Mouse (Mus musculus): ENCODE measurements around the gene Tti1. TPM values are rescaled to one million over a fixed set of nuclear protein-coding genes. Genes with fewer than 3 reads are reported as not detected.

The Tti1 gene
- polyA plus RNA-seq, 1 experiment = not detected

- WGBS = 64% methylated on average over 6 of the region's 6 CpGs
- Histone ChIP-seq H3K4me1 (ENCODE audit: control insufficient read depth, insufficient read depth, low read length) (peaks cover 10% of the 10 kb centered on the region), H3K4me3 (ENCODE audit: insufficient read depth, low read depth, low read length) (no peak overlapping the region), H3K27ac (ENCODE audit: insufficient read depth, low read depth, low read length) (no peak overlapping the region)
- TF ChIP-seq POLR2A (IDR thresholded peaks at IDR 0.05; ENCODE audit: insufficient read depth, low read depth, low read length) (no peak), CTCF (IDR thresholded peaks at IDR 0.05; ENCODE audit: insufficient read depth, low read depth, low read length) (no peak)
These were observed 58.1 kb downstream of the Tti1 start for GRCm38 (mm10) chr2:157970124-157970523.

DNA sequence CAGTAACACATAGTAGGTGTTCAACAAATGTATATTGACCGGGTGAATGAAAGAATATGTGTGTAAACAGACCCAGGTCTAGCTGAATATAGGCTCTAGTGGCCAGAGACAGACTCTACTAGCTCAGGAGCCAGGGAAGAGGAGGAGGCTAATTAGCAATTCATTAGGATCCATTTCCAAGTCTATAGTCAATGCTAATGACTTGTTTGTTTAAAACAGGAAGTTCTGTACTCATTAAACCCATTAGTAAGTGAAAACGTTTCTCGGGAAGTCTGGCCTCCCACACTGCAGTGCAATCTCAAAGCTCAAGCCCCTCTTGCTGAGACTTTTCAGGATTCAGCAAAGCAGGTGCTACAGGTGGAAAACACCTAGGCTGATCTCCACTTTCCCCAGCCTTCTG is 60.4 kb downstream of the Tti1 start:
- H3K4me3 ChIP-seq (ENCODE audit: insufficient read depth, low read depth, low read length) = no peak overlapping the region
- 18% methylated on average over 3 of the region's 3 CpGs for WGBS
- TF ChIP-seq CTCF (IDR thresholded peaks at IDR 0.05; ENCODE audit: insufficient read depth, low read depth, low read length) (no peak), POLR2A (IDR thresholded peaks at IDR 0.05; ENCODE audit: insufficient read depth, low read depth, low read length) (no peak)
- no peak overlapping the region for H3K27ac ChIP-seq (ENCODE audit: insufficient read depth, low read depth, low read length)
- peaks cover 4% of the 10 kb centered on the region; the same call in 1 of the 2 replicates for H3K4me1 ChIP-seq (ENCODE audit: control insufficient read depth, insufficient read depth, low read length)

- 35% methylated on average over 2 of the region's 2 CpGs for WGBS
These were observed 70.5 kb downstream of the Tti1 start for GRCm38 (mm10) chr2:157957707-157958108.

GRCm38 (mm10) chr2:157953978-157954377 is 74.3 kb downstream of the Tti1 start:
- TF ChIP-seq CTCF (IDR thresholded peaks at IDR 0.05; ENCODE audit: insufficient read depth, low read depth, low read length) (no peak), POLR2A (IDR thresholded peaks at IDR 0.05; ENCODE audit: insufficient read depth, low read depth, low read length) (no peak)
- 60% methylated on average over 5 of the region's 5 CpGs for WGBS
- Histone ChIP-seq H3K4me3 (ENCODE audit: insufficient read depth, low read depth, low read length) (no peak overlapping the region), H3K4me1 (ENCODE audit: control insufficient read depth, insufficient read depth, low read length) (peaks cover 3% of the 10 kb centered on the region; the same call in 1 of the 2 replicates), H3K27ac (ENCODE audit: insufficient read depth, low read depth, low read length) (no peak overlapping the region)

More at GRCm38 (mm10) chr2:157957707-157958108, 70.5 kb downstream of the Tti1 start:
- H3K4me3 ChIP-seq (ENCODE audit: insufficient read depth, low read depth, low read length) = no peak overlapping the region
- TF ChIP-seq CTCF (IDR thresholded peaks at IDR 0.05; ENCODE audit: insufficient read depth, low read depth, low read length) = no peak
- no peak for TF ChIP-seq POLR2A (IDR thresholded peaks at IDR 0.05; ENCODE audit: insufficient read depth, low read depth, low read length)
- no peak overlapping the region for H3K27ac ChIP-seq (ENCODE audit: insufficient read depth, low read depth, low read length)
- H3K4me1 ChIP-seq (ENCODE audit: control insufficient read depth, insufficient read depth, low read length) = peaks cover 3% of the 10 kb centered on the region; the same call in 1 of the 2 replicates

- H3K27ac ChIP-seq (ENCODE audit: insufficient read depth, low read depth, low read length) = no peak overlapping the region
- 19% methylated on average over 37 of the region's 37 CpGs for WGBS
- H3K4me3 ChIP-seq (ENCODE audit: insufficient read depth, low read depth, low read length) = peak overlapping the region; percentile 54
- TF ChIP-seq CTCF (IDR thresholded peaks at IDR 0.05; ENCODE audit: insufficient read depth, low read depth, low read length) (no peak), POLR2A (IDR thresholded peaks at IDR 0.05; ENCODE audit: insufficient read depth, low read depth, low read length) (no peak)
- peaks cover 29% of the 10 kb centered on the region for H3K4me1 ChIP-seq (ENCODE audit: control insufficient read depth, insufficient read depth, low read length)
These were observed 83.9 kb downstream of the Tti1 start for GRCm38 (mm10) chr2:157944156-157944893.

GRCm38 (mm10) chr2:157943514-157944155 is 84.6 kb downstream of the Tti1 start:
- H3K27ac ChIP-seq (ENCODE audit: insufficient read depth, low read depth, low read length) = no peak overlapping the region
- under 1% methylated on average over 47 of the region's 47 CpGs for WGBS
- H3K4me1 ChIP-seq (ENCODE audit: control insufficient read depth, insufficient read depth, low read length) = peaks cover 29% of the 10 kb centered on the region
- peak; percentile 88 for TF ChIP-seq CTCF (IDR thresholded peaks at IDR 0.05; ENCODE audit: insufficient read depth, low read depth, low read length)
- no peak for TF ChIP-seq POLR2A (IDR thresholded peaks at IDR 0.05; ENCODE audit: insufficient read depth, low read depth, low read length)
- peak overlapping the region; percentile 54 for H3K4me3 ChIP-seq (ENCODE audit: insufficient read depth, low read depth, low read length)

DNA sequence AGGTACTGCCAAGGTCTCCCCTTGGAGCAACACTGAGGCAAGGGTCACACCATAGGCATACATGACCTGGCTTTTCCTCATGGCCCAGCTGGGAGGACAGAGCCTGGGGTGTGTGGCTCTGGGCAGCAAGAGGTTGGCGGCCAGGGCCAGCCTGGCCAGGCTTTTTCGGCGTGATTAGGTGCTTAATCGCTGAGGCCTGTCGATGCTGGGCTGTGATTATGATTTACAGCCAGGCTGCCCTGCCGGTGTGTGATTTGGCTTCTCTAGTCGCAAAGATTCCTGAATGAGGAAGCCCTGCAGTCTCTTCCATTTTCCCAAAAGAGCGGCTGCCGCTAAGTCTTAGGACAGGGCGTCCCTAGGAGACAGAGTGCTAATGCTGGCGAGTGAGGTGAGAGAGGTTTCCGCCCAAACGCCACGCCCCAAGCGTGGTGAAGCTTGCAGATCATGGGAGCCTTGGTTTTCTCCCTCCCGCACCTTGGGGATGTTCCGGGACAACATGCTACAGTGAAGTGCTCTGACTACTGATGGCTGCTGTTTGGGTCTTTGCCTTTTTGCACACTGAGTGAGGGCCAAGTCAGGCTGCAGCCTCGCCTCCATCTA is 87.5 kb downstream of the Tti1 start:
- H3K27ac ChIP-seq (ENCODE audit: insufficient read depth, low read depth, low read length) = no peak overlapping the region
- TF ChIP-seq CTCF (IDR thresholded peaks at IDR 0.05; ENCODE audit: insufficient read depth, low read depth, low read length) = no peak
- H3K4me1 ChIP-seq (ENCODE audit: control insufficient read depth, insufficient read depth, low read length) = peaks cover 29% of the 10 kb centered on the region
- WGBS = 42% methylated on average over 18 of the region's 18 CpGs
- no peak overlapping the region for H3K4me3 ChIP-seq (ENCODE audit: insufficient read depth, low read depth, low read length)

GRCm38 (mm10) chr2:157936676-157937075 is 91.6 kb downstream of the Tti1 start:
- no peak overlapping the region for H3K4me3 ChIP-seq (ENCODE audit: insufficient read depth, low read depth, low read length)
- WGBS = 84% methylated on average over 4 of the region's 4 CpGs
- peaks cover 14% of the 10 kb centered on the region for H3K4me1 ChIP-seq (ENCODE audit: control insufficient read depth, insufficient read depth, low read length)
- no peak for TF ChIP-seq CTCF (IDR thresholded peaks at IDR 0.05; ENCODE audit: insufficient read depth, low read depth, low read length)
- TF ChIP-seq POLR2A (IDR thresholded peaks at IDR 0.05; ENCODE audit: insufficient read depth, low read depth, low read length) = no peak
- H3K27ac ChIP-seq (ENCODE audit: insufficient read depth, low read depth, low read length) = no peak overlapping the region

Measured in olfactory bulb, adult 2 months (tissue).